Mouse (Mus musculus): ENCODE data around the gene Tmem30b. TPM values are rescaled to one million over a fixed set of nuclear protein-coding genes. Genes with fewer than 3 reads are reported as not detected.
"Not testable (repeated sequence)": the region's sequence is repeated elsewhere in the genome, so short reads cannot be mapped to it uniquely, and the experiment has no call there.

Tmem30b gene
- polyA plus RNA-seq, 1 experiment from 2014 or later = 15.2 TPM

- Histone ChIP-seq H3K4me3 (no peak overlapping the region), H3K4me2 (replicated peaks) (no peak overlapping the region), H3K36me3 (no peaks in the 10 kb centered on the region), H3K27me3 (no peaks in the 10 kb centered on the region), H3K9me3 (no peaks in the 10 kb centered on the region), H3K27ac (no peak overlapping the region), H3K4me1 (peaks cover 16% of the 10 kb centered on the region), H3K9ac (no peak overlapping the region)
- no peak for ATAC-seq (ENCODE audit: insufficient number of reproducible peaks, insufficient read depth, low FRiP score, low TSS enrichment)
- WGBS = 60% methylated on average over 11 of the region's 11 CpGs
Measured at GRCm38 (mm10) chr12:73531889-73532479, 14.2 kb downstream of the Tmem30b start.

- no peak for ATAC-seq (ENCODE audit: insufficient number of reproducible peaks, insufficient read depth, low FRiP score, low TSS enrichment)
- no peaks in the 10 kb centered on the region for H3K36me3 ChIP-seq
- H3K4me1 ChIP-seq = peaks cover 27% of the 10 kb centered on the region
- H3K9me3 ChIP-seq = no peaks in the 10 kb centered on the region
- WGBS = 62% methylated on average over 11 of the region's 11 CpGs
- no peaks in the 10 kb centered on the region for H3K27me3 ChIP-seq
- no peak overlapping the region for H3K4me3 ChIP-seq
- peak overlapping the region; percentile 0; the same call in 1 of the 2 replicates for H3K27ac ChIP-seq
- H3K9ac ChIP-seq = no peak overlapping the region
- peak overlapping the region; percentile 25; the same call in 1 of the 2 replicates for H3K4me2 ChIP-seq (replicated peaks)
Measured at GRCm38 (mm10) chr12:73529590-73529989, 16.6 kb downstream of the Tmem30b start.

DNA sequence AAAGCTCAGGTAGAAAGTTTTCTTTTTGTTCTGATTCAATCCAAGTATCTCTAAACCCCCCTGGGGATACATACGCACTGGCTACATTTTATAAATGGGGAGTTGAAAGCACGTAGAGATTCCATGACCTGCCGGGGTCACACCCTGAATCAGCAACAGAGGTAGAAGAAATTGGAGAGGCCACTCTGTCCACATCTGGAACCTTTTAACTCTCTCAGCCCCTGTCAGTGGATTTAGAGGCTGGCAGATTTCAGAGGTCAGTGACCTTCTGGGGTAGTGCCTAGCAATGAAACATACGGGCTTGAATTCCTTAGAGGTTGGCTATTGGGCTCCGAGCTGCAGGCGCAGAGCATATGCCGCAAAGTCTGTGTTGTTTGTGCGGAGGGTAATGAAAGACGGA is 17.1 kb downstream of the Tmem30b start:
- H3K4me1 ChIP-seq = peaks cover 27% of the 10 kb centered on the region
- no peaks in the 10 kb centered on the region for H3K27me3 ChIP-seq
- no peak for ATAC-seq (ENCODE audit: insufficient number of reproducible peaks, insufficient read depth, low FRiP score, low TSS enrichment)
- H3K4me2 ChIP-seq (replicated peaks) = peak overlapping the region; percentile 25
- no peak overlapping the region for H3K9ac ChIP-seq
- H3K36me3 ChIP-seq = no peaks in the 10 kb centered on the region
- 7% methylated on average over 9 of the region's 9 CpGs for WGBS
- H3K9me3 ChIP-seq = no peaks in the 10 kb centered on the region
- H3K4me3 ChIP-seq = no peak overlapping the region
- H3K27ac ChIP-seq = no peak overlapping the region

- not testable (repeated sequence) for H3K27me3 ChIP-seq; H3K9ac ChIP-seq; H3K4me3 ChIP-seq; H3K27ac ChIP-seq; H3K36me3 ChIP-seq; H3K9me3 ChIP-seq; H3K4me2 ChIP-seq (replicated peaks)
- H3K4me1 ChIP-seq = peaks cover 27% of the 10 kb centered on the region
- 0 out of 2 replicates have a peak, but pooled peaks have one; percentile 62 for ATAC-seq (ENCODE audit: insufficient number of reproducible peaks, insufficient read depth, low FRiP score, low TSS enrichment)
- 88% methylated on average over 1 of the region's 1 CpGs for WGBS
Measured at GRCm38 (mm10) chr12:73528142-73528541, 18.1 kb downstream of the Tmem30b start.

DNA sequence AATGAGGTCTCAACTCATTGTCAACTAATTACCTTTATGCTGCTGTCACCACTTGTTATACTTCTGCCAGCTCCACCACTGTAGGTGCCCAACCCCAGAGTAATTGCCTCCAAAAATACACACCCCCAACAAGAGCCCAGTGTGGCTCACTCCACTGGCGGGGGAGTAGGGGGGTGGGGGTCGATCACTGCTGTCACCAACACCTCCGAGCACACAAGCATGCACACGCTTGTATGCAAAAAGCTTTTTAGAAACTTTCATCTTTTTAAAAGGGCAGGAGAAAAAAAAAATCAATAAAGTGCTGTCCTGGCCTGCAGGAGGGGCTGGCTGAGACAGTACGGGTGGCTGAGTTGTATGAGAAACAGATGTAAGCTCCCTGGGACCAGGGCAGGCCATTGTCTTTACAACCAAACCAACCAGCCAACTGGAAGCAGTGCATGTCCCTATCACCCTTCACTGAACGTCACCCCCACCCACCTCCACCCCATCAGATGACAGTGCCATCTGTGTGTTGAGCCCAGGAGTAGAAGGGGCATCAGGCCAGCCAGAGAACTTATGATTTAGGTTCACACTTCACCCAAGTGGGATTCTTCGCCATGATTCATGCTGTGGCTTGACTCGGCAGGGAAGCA is 20.8 kb downstream of the Tmem30b start:
- Histone ChIP-seq H3K27ac (no peak overlapping the region), H3K4me3 (no peak overlapping the region)

GRCm38 (mm10) chr12:73523066-73523465 is 23.1 kb downstream of the Tmem30b start:
- Histone ChIP-seq H3K9ac (no peak overlapping the region), H3K27ac (no peak overlapping the region), H3K27me3 (0 out of 2 replicates have a peak, but pooled peaks cover 7% of the 10 kb centered on the region), H3K9me3 (no peaks in the 10 kb centered on the region), H3K4me3 (no peak overlapping the region), H3K4me1 (peaks cover 42% of the 10 kb centered on the region), H3K36me3 (no peaks in the 10 kb centered on the region), H3K4me2 (replicated peaks) (no peak overlapping the region)
- ATAC-seq (ENCODE audit: insufficient number of reproducible peaks, insufficient read depth, low FRiP score, low TSS enrichment) = no peak
- WGBS = 65% methylated on average over 12 of the region's 12 CpGs

More for the DNA sequence above, 20.8 kb downstream of the Tmem30b start:
- no peaks in the 10 kb centered on the region for H3K27me3 ChIP-seq
- H3K9ac ChIP-seq = no peak overlapping the region
- no peaks in the 10 kb centered on the region for H3K36me3 ChIP-seq
- WGBS = 33% methylated on average over 8 of the region's 8 CpGs
- peaks cover 45% of the 10 kb centered on the region for H3K4me1 ChIP-seq
- H3K9me3 ChIP-seq = no peaks in the 10 kb centered on the region
- no peak for ATAC-seq (ENCODE audit: insufficient number of reproducible peaks, insufficient read depth, low FRiP score, low TSS enrichment)
- H3K4me2 ChIP-seq (replicated peaks) = no peak overlapping the region

DNA sequence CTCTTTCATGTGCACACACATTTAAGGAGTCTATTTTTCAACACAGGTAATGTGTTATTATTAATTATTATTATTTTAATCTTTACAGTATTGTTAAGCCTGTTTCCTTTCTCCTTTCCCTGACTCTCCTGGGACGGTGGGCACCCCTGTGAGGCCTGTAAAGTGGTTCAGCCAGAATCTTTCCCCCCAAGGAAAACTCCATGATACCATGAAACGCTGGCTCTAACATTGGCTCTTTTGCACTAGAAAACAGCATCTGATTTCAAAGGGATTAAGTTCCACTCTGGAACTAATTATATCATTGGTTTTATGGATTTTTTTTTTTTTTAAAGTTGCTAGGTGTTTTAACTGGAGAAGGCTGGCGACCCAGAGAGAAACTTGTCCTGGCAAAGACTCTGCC is 24.2 kb downstream of the Tmem30b start:
- no peak for ATAC-seq (ENCODE audit: insufficient number of reproducible peaks, insufficient read depth, low FRiP score, low TSS enrichment)
- H3K36me3 ChIP-seq = no peaks in the 10 kb centered on the region
- no peak overlapping the region for H3K27ac ChIP-seq
- no peak overlapping the region for H3K9ac ChIP-seq
- H3K9me3 ChIP-seq = no peaks in the 10 kb centered on the region
- H3K27me3 ChIP-seq = 0 out of 2 replicates have a peak, but pooled peaks cover 7% of the 10 kb centered on the region
- H3K4me3 ChIP-seq = no peak overlapping the region
- H3K4me2 ChIP-seq (replicated peaks) = no peak overlapping the region
- WGBS = 11% methylated on average over 3 of the region's 3 CpGs
- H3K4me1 ChIP-seq = peaks cover 44% of the 10 kb centered on the region

DNA sequence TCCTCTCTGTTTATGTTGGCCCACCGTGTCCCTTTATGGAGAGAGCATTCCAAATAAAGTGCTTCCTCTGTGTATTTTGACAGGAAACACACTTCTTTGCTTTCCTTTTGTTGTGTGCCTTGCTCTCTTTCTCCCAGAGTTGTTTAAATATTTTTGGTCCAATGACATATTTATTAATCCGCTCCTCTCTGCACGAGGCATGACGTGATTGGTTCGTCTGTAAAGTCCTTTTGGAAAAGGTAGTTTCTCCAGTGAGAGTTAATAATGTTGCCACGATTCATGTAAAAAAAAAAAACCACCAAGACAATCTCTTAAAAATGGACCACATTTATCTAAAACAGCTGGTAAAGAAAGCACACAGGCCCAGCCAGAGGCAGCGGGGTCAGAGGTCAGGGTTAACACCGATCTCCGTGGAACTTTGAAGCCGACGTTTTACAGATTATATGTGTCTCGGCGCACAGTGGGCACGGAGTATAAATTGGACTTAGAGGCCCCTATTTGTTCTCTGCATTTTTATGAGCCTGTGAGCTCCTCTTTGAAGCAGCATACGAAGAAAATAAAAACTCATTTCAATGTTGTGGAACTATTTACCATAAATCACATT is 24.9 kb downstream of the Tmem30b start:
- Histone ChIP-seq H3K36me3 (no peaks in the 10 kb centered on the region), H3K9ac (no peak overlapping the region), H3K9me3 (no peaks in the 10 kb centered on the region), H3K4me2 (replicated peaks) (peak overlapping the region; percentile 21; the same call in 1 of the 2 replicates), H3K27ac (0 out of 2 replicates have a peak overlapping the region, but pooled peaks have one; percentile 1), H3K4me1 (peaks cover 46% of the 10 kb centered on the region), H3K4me3 (no peak overlapping the region), H3K27me3 (0 out of 2 replicates have a peak, but pooled peaks cover 7% of the 10 kb centered on the region)
- no peak for ATAC-seq (ENCODE audit: insufficient number of reproducible peaks, insufficient read depth, low FRiP score, low TSS enrichment)
- 16% methylated on average over 15 of the region's 15 CpGs for WGBS

GRCm38 (mm10) chr12:73517768-73518167 is 28.4 kb downstream of the Tmem30b start:
- Histone ChIP-seq H3K27me3 (0 out of 2 replicates have a peak, but pooled peaks cover 7% of the 10 kb centered on the region), H3K4me2 (replicated peaks) (no peak overlapping the region), H3K4me1 (peaks cover 53% of the 10 kb centered on the region), H3K9ac (no peak overlapping the region), H3K27ac (no peak overlapping the region), H3K36me3 (no peaks in the 10 kb centered on the region), H3K9me3 (no peaks in the 10 kb centered on the region), H3K4me3 (no peak overlapping the region)
- no peak for ATAC-seq (ENCODE audit: insufficient number of reproducible peaks, insufficient read depth, low FRiP score, low TSS enrichment)
- WGBS = 62% methylated on average over 12 of the region's 12 CpGs

GRCm38 (mm10) chr12:73517022-73517709 is 29.0 kb downstream of the Tmem30b start:
- ATAC-seq (ENCODE audit: insufficient number of reproducible peaks, insufficient read depth, low FRiP score, low TSS enrichment) = peak; percentile 57; the same call in 1 of the 2 replicates
- H3K4me2 ChIP-seq (replicated peaks) = peak overlapping the region; percentile 27
- peaks cover 55% of the 10 kb centered on the region for H3K4me1 ChIP-seq
- H3K4me3 ChIP-seq = no peak overlapping the region
- WGBS = 32% methylated on average over 15 of the region's 15 CpGs
- no peak overlapping the region for H3K9ac ChIP-seq
- no peaks in the 10 kb centered on the region for H3K9me3 ChIP-seq
- 0 out of 2 replicates have a peak, but pooled peaks cover 7% of the 10 kb centered on the region for H3K27me3 ChIP-seq
- no peak overlapping the region for H3K27ac ChIP-seq
- H3K36me3 ChIP-seq = no peaks in the 10 kb centered on the region

DNA sequence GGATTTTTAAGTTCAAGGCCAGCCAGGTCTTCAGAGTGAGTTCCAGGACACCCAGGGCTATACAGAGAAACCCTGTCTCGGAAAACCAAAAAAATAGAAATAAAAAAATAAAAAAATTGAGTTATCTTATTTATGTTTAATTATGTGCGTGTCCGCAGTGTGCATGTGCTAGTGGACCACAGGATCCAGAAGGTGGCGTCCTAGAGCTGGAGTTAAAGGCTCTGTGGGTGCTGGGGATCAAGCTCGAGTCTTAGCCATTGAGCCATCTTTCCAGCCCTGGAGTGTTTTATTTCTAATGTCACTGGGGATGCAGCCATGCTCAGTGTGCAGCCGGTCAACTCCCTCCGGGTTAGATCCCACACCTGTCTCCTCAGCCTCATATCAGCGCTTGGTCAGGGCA is 29.7 kb downstream of the Tmem30b start:
- no peak overlapping the region for H3K27ac ChIP-seq
- H3K4me3 ChIP-seq = no peak overlapping the region
- H3K4me1 ChIP-seq = peaks cover 56% of the 10 kb centered on the region
- no peak overlapping the region for H3K9ac ChIP-seq
- WGBS = 88% methylated on average over 8 of the region's 8 CpGs
- ATAC-seq (ENCODE audit: insufficient number of reproducible peaks, insufficient read depth, low FRiP score, low TSS enrichment) = 0 out of 2 replicates have a peak, but pooled peaks have one; percentile 48
- H3K4me2 ChIP-seq (replicated peaks) = peak overlapping the region; percentile 27; the same call in 1 of the 2 replicates
- H3K9me3 ChIP-seq = no peaks in the 10 kb centered on the region
- 0 out of 2 replicates have a peak, but pooled peaks cover 7% of the 10 kb centered on the region for H3K27me3 ChIP-seq
- H3K36me3 ChIP-seq = no peaks in the 10 kb centered on the region
